Mouse (Mus musculus) spleen, adult 2 months (tissue): ENCODE results near the gene Wfdc1. TPM values are rescaled to one million over a fixed set of nuclear protein-coding genes. Genes with fewer than 3 reads are reported as not detected.

Source experiments
- DNase-seq, 2 experiments: peaks; one replicate each; pipeline versions ENCODE4 v3.0.0 to v3.0.0-alpha.2; 2012 to 2021; ENCODE audit warnings: low spot score in 2 of 2, low read depth in 1 of 2
- H3K27ac ChIP-seq: fragments of 200-500 bp; 2 replicates; pipeline ENCODE4 v1.5.1; 2012; ENCODE audit warnings: low read length, inconsistent platforms; ENCODE audit not compliant: insufficient read depth
- H3K27me3 ChIP-seq: fragments of 200-500 bp; 2 replicates; pipeline ENCODE4 v1.6.1; 2012; ENCODE audit warnings: mild to moderate bottlenecking, moderate library complexity, low read length, inconsistent platforms; ENCODE audit not compliant: control insufficient read depth, insufficient read depth
- H3K36me3 ChIP-seq: fragments of 200-500 bp; 2 replicates; pipeline ENCODE4 v1.6.1; 2012; ENCODE audit warnings: mild to moderate bottlenecking, low read length, inconsistent platforms; ENCODE audit not compliant: control insufficient read depth, insufficient read depth
- H3K4me1 ChIP-seq: fragments of 200-500 bp; 2 replicates; pipeline ENCODE4 v1.6.1; 2011; ENCODE audit warnings: inconsistent platforms; ENCODE audit not compliant: control insufficient read depth, insufficient read depth, insufficient read length
- H3K4me3 ChIP-seq: fragments of 200-500 bp; 2 replicates; pipeline ENCODE4 v1.5.1; 2011; ENCODE audit warnings: mild to moderate bottlenecking, inconsistent platforms; ENCODE audit not compliant: insufficient read depth, insufficient read length; ENCODE audit errors: extremely low read depth
- CTCF ChIP-seq: fragments of 200-500 bp; IDR thresholded peaks from 2 replicates; pipeline ENCODE4 v1.5.1; 2011; ENCODE audit warnings: mild to moderate bottlenecking, inconsistent platforms; ENCODE audit not compliant: insufficient read depth, insufficient read length, insufficient replicate concordance; ENCODE audit errors: extremely low read depth
- POLR2A ChIP-seq: fragments of 200-500 bp; IDR thresholded peaks from 2 replicates; pipeline ENCODE4 v1.6.1; 2011; ENCODE audit warnings: low read depth, low read length, inconsistent platforms
- WGBS: fragments of 180-500 bp; shearing (Covaris S2); methylation state at CpG from one replicate; pipeline ENCODE4 v1.1.7; 2018; 5-methylcytosine and 5-hydroxymethylcytosine counted together
- polyA plus RNA-seq: library from polyadenylated mRNA; depleted of rRNA; stranded (reverse); fragments of >200 nt; gene quantifications from 2 replicates; pipeline ENCODE4 v1.2.3, GENCODE M21; 2012

The Wfdc1 gene
- polyA plus RNA-seq, 1 experiment = 5.8 TPM

- Histone ChIP-seq H3K4me3 (no peak overlapping the region), H3K27me3 (no peaks in the 10 kb centered on the region; the same call in 1 of the 2 replicates), H3K27ac (no peak overlapping the region), H3K36me3 (no peaks in the 10 kb centered on the region), H3K4me1 (no peaks in the 10 kb centered on the region)
- TF ChIP-seq POLR2A (no peak), CTCF (no peak)
- DNase-seq = no peak
- 88% methylated on average over 4 of the region's 4 CpGs for WGBS
Measured at GRCm38 (mm10) chr8:119637381-119637780, 28.8 kb upstream of the Wfdc1 start.

DNA sequence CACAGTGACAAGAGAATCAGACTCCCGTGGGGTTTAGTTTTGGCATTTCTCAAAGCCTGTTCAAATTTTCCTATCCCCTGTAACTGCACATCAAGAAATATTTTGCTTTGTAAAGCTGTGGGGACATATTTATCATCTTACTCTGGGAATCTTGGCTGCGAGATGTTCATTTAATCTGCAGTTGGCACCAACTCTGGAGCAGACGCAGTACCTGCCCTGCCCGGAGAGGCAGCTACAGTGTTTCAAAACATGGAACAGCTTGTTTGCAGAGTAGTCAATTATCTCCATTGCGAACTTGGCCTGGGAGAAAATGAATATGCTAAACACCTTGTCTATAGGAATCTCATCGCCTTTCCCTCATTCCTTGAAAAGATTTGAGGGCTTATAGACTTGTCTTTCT lies 27.9 kb upstream of the Wfdc1 start:
- Histone ChIP-seq H3K27me3 (no peaks in the 10 kb centered on the region), H3K36me3 (no peaks in the 10 kb centered on the region), H3K27ac (no peak overlapping the region), H3K4me1 (no peaks in the 10 kb centered on the region), H3K4me3 (no peak overlapping the region)
- 85% methylated on average over 6 of the region's 6 CpGs for WGBS
- TF ChIP-seq POLR2A (no peak), CTCF (no peak)
- no peak for DNase-seq

DNA sequence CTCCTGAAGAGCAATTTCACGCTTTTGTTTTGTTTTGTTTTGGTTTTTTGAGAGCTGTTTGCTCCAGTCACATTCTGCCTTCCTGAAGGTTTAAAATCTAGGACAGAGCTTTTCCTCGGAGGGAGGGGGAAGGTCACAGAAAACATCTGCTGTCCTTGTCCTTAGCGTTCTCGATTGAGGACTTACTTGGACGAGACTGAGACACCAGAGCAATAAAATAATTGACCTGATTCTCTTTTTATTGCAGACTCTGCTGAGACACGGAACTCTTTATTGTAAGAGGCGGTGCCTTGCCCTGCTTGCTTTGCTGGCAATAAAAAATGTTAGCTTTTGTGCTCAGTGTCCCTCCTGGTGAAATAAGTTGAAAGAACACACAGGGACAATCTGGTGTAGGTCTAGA lies 26.4 kb upstream of the Wfdc1 start:
- TF ChIP-seq POLR2A (no peak), CTCF (no peak)
- H3K4me3 ChIP-seq = no peak overlapping the region
- 59% methylated on average over 7 of the region's 7 CpGs for WGBS
- no peaks in the 10 kb centered on the region for H3K4me1 ChIP-seq
- no peaks in the 10 kb centered on the region for H3K36me3 ChIP-seq
- DNase-seq = no peak
- no peak overlapping the region for H3K27ac ChIP-seq
- no peaks in the 10 kb centered on the region for H3K27me3 ChIP-seq

- Histone ChIP-seq H3K27me3 (no peaks in the 10 kb centered on the region), H3K4me1 (no peaks in the 10 kb centered on the region), H3K36me3 (no peaks in the 10 kb centered on the region), H3K4me3 (no peak overlapping the region), H3K27ac (no peak overlapping the region)
- DNase-seq = no peak
- WGBS = 87% methylated on average over 5 of the region's 5 CpGs
- TF ChIP-seq CTCF (no peak), POLR2A (no peak)
Measured at GRCm38 (mm10) chr8:119641058-119641457, 25.1 kb upstream of the Wfdc1 start.

DNA sequence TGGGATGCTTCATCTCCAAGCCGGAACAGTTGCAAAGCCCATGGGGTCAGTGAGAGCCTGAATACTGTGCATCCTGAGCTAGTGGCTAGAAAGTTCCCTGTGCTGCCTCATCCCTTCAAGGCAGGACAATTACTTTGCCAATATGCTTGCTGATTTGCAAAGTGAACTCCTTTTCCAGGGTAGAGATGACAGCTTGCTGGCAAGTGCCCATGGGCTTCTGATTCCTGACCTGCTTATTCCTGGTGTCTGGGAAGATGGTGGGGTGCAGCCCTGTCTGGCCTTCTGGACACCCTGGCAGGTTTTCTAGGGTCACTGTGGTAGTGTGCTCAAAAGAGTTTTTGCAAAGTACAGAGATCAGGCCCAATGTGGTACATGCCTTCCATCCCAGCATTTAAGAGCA lies 23.2 kb upstream of the Wfdc1 start:
- no peak overlapping the region for H3K4me3 ChIP-seq
- TF ChIP-seq CTCF = no peak
- no peak for TF ChIP-seq POLR2A
- DNase-seq = no peak
- no peaks in the 10 kb centered on the region for H3K4me1 ChIP-seq
- H3K27me3 ChIP-seq = no peaks in the 10 kb centered on the region
- H3K27ac ChIP-seq = no peak overlapping the region
- H3K36me3 ChIP-seq = no peaks in the 10 kb centered on the region
- 82% methylated on average over 1 of the region's 1 CpGs for WGBS

GRCm38 (mm10) chr8:119644429-119644960 lies 21.7 kb upstream of the Wfdc1 start:
- H3K27me3 ChIP-seq = no peaks in the 10 kb centered on the region
- H3K27ac ChIP-seq = no peak overlapping the region
- H3K4me3 ChIP-seq = no peak overlapping the region
- 93% methylated on average over 17 of the region's 17 CpGs for WGBS
- DNase-seq = no peak
- H3K36me3 ChIP-seq = no peaks in the 10 kb centered on the region
- no peaks in the 10 kb centered on the region for H3K4me1 ChIP-seq
- TF ChIP-seq CTCF (no peak), POLR2A (no peak)

- Histone ChIP-seq H3K4me3 (no peak overlapping the region), H3K36me3 (no peaks in the 10 kb centered on the region), H3K27me3 (no peaks in the 10 kb centered on the region), H3K4me1 (no peaks in the 10 kb centered on the region), H3K27ac (no peak overlapping the region)
- no peak for TF ChIP-seq CTCF
- TF ChIP-seq POLR2A = no peak
- DNase-seq = no peak
- 88% methylated on average over 18 of the region's 18 CpGs for WGBS
Measured at GRCm38 (mm10) chr8:119644981-119645597, 21.1 kb upstream of the Wfdc1 start.
